Mouse (Mus musculus): ENCODE measurements around the gene Clcn6.
A peak's percentile ranks its signal among the peaks of the same experiment; 100 is the strongest.

DNA sequence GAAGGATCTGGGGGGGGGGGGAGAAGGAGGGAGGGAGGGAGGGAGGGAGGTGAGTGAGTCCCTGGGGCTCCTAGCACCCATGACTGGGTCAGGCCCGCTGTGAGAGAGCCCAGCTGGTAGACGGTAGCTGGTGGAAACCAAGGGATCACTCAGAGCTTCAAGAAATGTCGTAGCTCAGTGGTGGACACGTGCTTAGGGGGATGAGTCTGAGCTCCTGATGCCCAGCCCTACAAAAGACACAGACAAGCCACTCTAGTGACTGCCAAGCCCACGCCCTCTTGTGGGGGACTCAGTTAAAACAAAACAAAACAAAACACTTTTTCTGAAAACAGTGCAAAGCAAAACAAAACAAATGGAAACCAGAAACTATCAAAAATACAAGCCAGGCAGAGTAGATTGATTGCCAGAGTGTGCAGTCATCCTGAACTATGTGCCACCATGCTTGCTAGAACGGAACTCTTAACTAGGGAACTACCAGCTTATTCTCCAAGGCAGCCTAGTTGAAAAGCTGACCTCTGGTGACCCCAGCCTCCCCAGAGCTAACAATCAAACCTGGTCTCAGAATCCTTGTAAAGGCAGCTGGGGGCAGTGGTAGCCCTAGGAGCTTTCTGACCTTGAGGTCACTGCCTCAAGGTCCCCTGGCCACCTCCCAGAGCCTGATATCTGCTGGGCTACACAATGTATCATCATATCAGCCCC is 27.2 kb upstream of the Clcn6 start:
- TF ChIP-seq CTCF (conservative IDR thresholded peaks at IDR 0.05; ENCODE audit: insufficient read depth, insufficient read length, low read depth, low read length) (peak; percentile 29; the same call in 1 of the 2 replicates), POLR2A (IDR thresholded peaks at IDR 0.05; ENCODE audit: low read depth, low read length) (no peak)

Data from kidney, adult 2 months (tissue).